8 mouse cellular contexts compared by ENCODE assay signal in genomic region chr1:164453739-164454138, GRCm38 (mm10). TPM values are rescaled to one million over a fixed set of nuclear protein-coding genes. Genes with fewer than 3 reads are reported as not detected.
DNase-seq lines count a peak whose midpoint lies in the region; ATAC-seq and TF ChIP-seq lines count a peak whose summit lies in the region.

No protein-coding gene starts in this region.

- H3K36me3 ChIP-seq in forebrain, postnatal 0 days (ENCODE audit: insufficient read depth), result peaks cover 44% of the 10 kb centered on the region
- H3K36me3 ChIP-seq in forebrain, embryonic 14.5 days (ENCODE audit: control insufficient read depth, insufficient read depth, low read length), result peaks cover 17% of the 10 kb centered on the region
- peaks cover 47% of the 10 kb centered on the region for H3K36me3 ChIP-seq in intestine, postnatal 0 days (ENCODE audit: control insufficient read depth, insufficient read depth)

- H3K27me3 ChIP-seq in forebrain, postnatal 0 days (ENCODE audit: insufficient read depth, low read length), result no peaks in the 10 kb centered on the region
- H3K27me3 ChIP-seq in forebrain, embryonic 14.5 days (replicated peaks; ENCODE audit: control insufficient read depth, insufficient read depth, low read length), result no peaks in the 10 kb centered on the region
- no peaks in the 10 kb centered on the region for H3K27me3 ChIP-seq in intestine, postnatal 0 days (replicated peaks; ENCODE audit: control insufficient read depth, insufficient read depth, low read length)

- peak overlapping the region; percentile 56; the same call in 1 of the 2 replicates for H3K9ac ChIP-seq in forebrain, postnatal 0 days
- no peak overlapping the region for H3K9ac ChIP-seq in forebrain, embryonic 14.5 days (ENCODE audit: low read length)
- H3K9ac ChIP-seq in intestine, postnatal 0 days (ENCODE audit: low read depth, low read length), result no peak overlapping the region

- H3K4me2 ChIP-seq in forebrain, postnatal 0 days (ENCODE audit: low read depth), result peak overlapping the region; percentile 71
- no peak overlapping the region for H3K4me2 ChIP-seq in forebrain, embryonic 14.5 days (ENCODE audit: low read length)
- H3K4me2 ChIP-seq in intestine, postnatal 0 days (replicated peaks; ENCODE audit: low read depth), result peak overlapping the region; percentile 72

- WGBS in forebrain, postnatal 0 days, result 94% methylated on average over 5 of the region's 5 CpGs
- 89% methylated on average over 5 of the region's 5 CpGs for WGBS in forebrain, embryonic 14.5 days
- WGBS in intestine, postnatal 0 days, result 38% methylated on average over 5 of the region's 5 CpGs

- no peak for DNase-seq in forebrain, postnatal 0 days
- DNase-seq in forebrain, embryonic 14.5 days (ENCODE audit: low spot score), result no peak
- DNase-seq in left cerebral cortex, adult 2 months (ENCODE audit: extremely low spot score in 1 of 2, low spot score in 2 of 2), result no peak
- DNase-seq in left cerebral cortex, postnatal 14 days (ENCODE audit: low spot score in 2 of 2), result no peak
- DNase-seq in thymus, adult 18-20 months, result peak; percentile 71 to 84
- no peak for DNase-seq in layer of hippocampus, adult 9-10 months (ENCODE audit: low spot score)
- DNase-seq in retina, postnatal 1 day, result no peak

- no peak overlapping the region for H3K27ac ChIP-seq in forebrain, postnatal 0 days (ENCODE audit: low read depth, low read length)
- no peak overlapping the region for H3K27ac ChIP-seq in forebrain, embryonic 14.5 days (ENCODE audit: low read depth, low read length)
- peak overlapping the region; percentile 99 for H3K27ac ChIP-seq in left cerebral cortex, adult 2 months
- no peak overlapping the region for H3K27ac ChIP-seq in intestine, postnatal 0 days (ENCODE audit: low read depth, low read length)

- peak overlapping the region; percentile 81 for H3K4me3 ChIP-seq in forebrain, postnatal 0 days (ENCODE audit: low read depth, low read length)
- H3K4me3 ChIP-seq in forebrain, embryonic 14.5 days (ENCODE audit: low read depth, low read length), result no peak overlapping the region
- H3K4me3 ChIP-seq in left cerebral cortex, adult 2 months, result peak overlapping the region; percentile 94
- 0 out of 2 replicates have a peak overlapping the region, but pooled peaks have one; percentile 85 for H3K4me3 ChIP-seq in intestine, postnatal 0 days (ENCODE audit: low read depth, low read length)

- H3K9me3 ChIP-seq in forebrain, postnatal 0 days (ENCODE audit: low read length), result no peaks in the 10 kb centered on the region
- no peaks in the 10 kb centered on the region for H3K9me3 ChIP-seq in forebrain, embryonic 14.5 days (replicated peaks; ENCODE audit: control insufficient read depth, low read length)
- H3K9me3 ChIP-seq in intestine, postnatal 0 days (ENCODE audit: control insufficient read depth), result no peaks in the 10 kb centered on the region

- intact Hi-C loops in left cerebral cortex, adult 2 months (cut with DNase I), result no loop called here
- intact Hi-C loops in left cerebral cortex, postnatal 14 days (cut with DNase I), result loop anchor here (5.0 kb wide), 1 partner anchor 679 kb away; no protein-coding TSS in a partner anchor

- ATAC-seq in forebrain, postnatal 0 days, result no peak
- no peak for ATAC-seq in forebrain, embryonic 14.5 days
- no peak for ATAC-seq in intestine, postnatal 0 days

- peaks cover 6% of the 10 kb centered on the region; the same call in 1 of the 2 replicates for H3K4me1 ChIP-seq in forebrain, postnatal 0 days (ENCODE audit: insufficient read depth)
- H3K4me1 ChIP-seq in forebrain, embryonic 14.5 days (ENCODE audit: control insufficient read depth, insufficient read depth, low read length), result peaks cover 14% of the 10 kb centered on the region
- H3K4me1 ChIP-seq in intestine, postnatal 0 days (replicated peaks; ENCODE audit: control insufficient read depth, insufficient read depth, low read length), result peaks cover 12% of the 10 kb centered on the region; the same call in 1 of the 2 replicates

- TF ChIP-seq CTCF in forebrain, postnatal 0 days (IDR thresholded peaks at IDR 0.05; ENCODE audit: low read depth), result no peak
- no peak for TF ChIP-seq CTCF in left cerebral cortex, adult 2 months (IDR thresholded peaks at IDR 0.05)
- no peak for TF ChIP-seq CTCF in intestine, postnatal 0 days (IDR thresholded peaks at IDR 0.05; ENCODE audit: low read depth)

RNA-seq across cellular contexts. Expression of gene Atp1b1, which starts 4.4 kb away (rescaled TPM):
- 200 and 226 TPM in 2 replicates for total RNA-seq in forebrain, postnatal 0 days (2014; rRNA removed)
- 313 and 432 TPM in 2 replicates for polyA plus RNA-seq in forebrain, postnatal 0 days (2015; fragmentation: Nextera tagmentation; extraction: Ambion mirVana)
- 52.5 and 75.3 TPM in 2 replicates for polyA plus RNA-seq in forebrain, embryonic 14.5 days (2014; fragmentation: Nextera tagmentation; extraction: Ambion mirVana)
- total RNA-seq in left cerebral cortex, adult 2 months (2021), result 1,000 to 10,000 TPM; 1,624 to 1,674 TPM
- total RNA-seq in left cerebral cortex, postnatal 14 days (2021), result 1,000 to 10,000 TPM; 1,826 to 1,842 TPM
- 227 and 233 TPM in 2 replicates for polyA plus RNA-seq in intestine, postnatal 0 days (2015; fragmentation: Nextera tagmentation; extraction: Ambion mirVana)

Comparison
In these comparisons a context has a peak if more than half of its experiments do, and no peak if none do; other contexts are left out.
1. DNase-seq: peak in thymus, adult 18-20 months (2 of 2); none in forebrain, postnatal 0 days (single experiment), forebrain, embryonic 14.5 days (single experiment), left cerebral cortex, adult 2 months (0 of 2), left cerebral cortex, postnatal 14 days (0 of 2), layer of hippocampus, adult 9-10 months (single experiment) and retina, postnatal 1 day (single experiment).